Mouse (Mus musculus) kidney, postnatal 0 days (tissue): ENCODE measurements around the gene Tle3. TPM values are rescaled to one million over a fixed set of nuclear protein-coding genes. Genes with fewer than 3 reads are reported as not detected.

Experiments used
- ATAC-seq: fragments of 200-750 bp; cut with Nextera tagmentation; replicated peaks from 2 replicates; pipeline ENCODE4 v1.8.0; 2017; ENCODE audit warnings: low read depth, moderate number of reproducible peaks, moderate TSS enrichment, moderate library complexity; ENCODE audit not compliant: low FRiP score
- DNase-seq: peaks from one replicate; pipeline ENCODE4 v3.0.0-alpha.2; 2016; ENCODE audit warnings: low spot score
- H3K27ac ChIP-seq: fragments of 300-500 bp; sonication (generic); 2 replicates; pipeline ENCODE4 v1.5.1; 2014; ENCODE audit warnings: mild to moderate bottlenecking
- H3K27me3 ChIP-seq: fragments of 300-500 bp; sonication (generic); 2 replicates; pipeline ENCODE4 v1.6.1; 2014; ENCODE audit warnings: low read length, mixed read lengths; ENCODE audit not compliant: insufficient read depth
- H3K36me3 ChIP-seq: fragments of 300-500 bp; sonication (generic); 2 replicates; pipeline ENCODE4 v1.6.1; 2014; ENCODE audit warnings: low read length, mixed read lengths; ENCODE audit not compliant: insufficient read depth
- H3K4me1 ChIP-seq: fragments of 300-500 bp; sonication (generic); replicated peaks from 2 replicates; pipeline ENCODE4 v1.6.1; 2014; ENCODE audit warnings: antibody characterized with exemption, low read length, mixed read lengths; ENCODE audit not compliant: insufficient read depth
- H3K4me2 ChIP-seq: fragments of 300-500 bp; sonication (generic); 2 replicates; pipeline ENCODE4 v1.6.1; 2014; ENCODE audit warnings: mild to moderate bottlenecking, low read length, moderate library complexity, mixed read lengths
- H3K4me3 ChIP-seq: fragments of 300-500 bp; sonication (generic); replicated peaks from 2 replicates; pipeline ENCODE4 v1.5.1; 2014; ENCODE audit warnings: low read depth, low read length
- H3K9ac ChIP-seq: fragments of 300-500 bp; sonication (generic); 2 replicates; pipeline ENCODE4 v1.6.1; 2014; ENCODE audit warnings: low read depth, low read length
- H3K9me3 ChIP-seq: fragments of 300-500 bp; sonication (generic); replicated peaks from 2 replicates; pipeline ENCODE4 v1.6.1; 2016; ENCODE audit warnings: low read length, inconsistent platforms, mixed read lengths
- CTCF ChIP-seq: IDR thresholded peaks from 2 replicates; pipeline ENCODE4 v1.5.1; 2016; ENCODE audit warnings: antibody characterized with exemption, low read depth, mild to moderate bottlenecking, moderate library complexity
- WGBS: fragments of 180-500 bp; shearing (Covaris S2); extraction: QIAGEN DNeasy Blood & Tissue Kit; methylation state at CpG from one replicate; pipeline ENCODE4 v1.1.7; 2014; 5-methylcytosine and 5-hydroxymethylcytosine counted together
- polyA plus RNA-seq: library from polyadenylated mRNA; unstranded; fragments of >200 nt; fragmentation: Nextera tagmentation; extraction: Ambion mirVana; gene quantifications from 2 replicates; pipeline ENCODE4 v1.2.1, GENCODE M21; 2015

The Tle3 gene
- polyA plus RNA-seq, 1 experiment from 2014 or later, result 22.0 TPM

DNA sequence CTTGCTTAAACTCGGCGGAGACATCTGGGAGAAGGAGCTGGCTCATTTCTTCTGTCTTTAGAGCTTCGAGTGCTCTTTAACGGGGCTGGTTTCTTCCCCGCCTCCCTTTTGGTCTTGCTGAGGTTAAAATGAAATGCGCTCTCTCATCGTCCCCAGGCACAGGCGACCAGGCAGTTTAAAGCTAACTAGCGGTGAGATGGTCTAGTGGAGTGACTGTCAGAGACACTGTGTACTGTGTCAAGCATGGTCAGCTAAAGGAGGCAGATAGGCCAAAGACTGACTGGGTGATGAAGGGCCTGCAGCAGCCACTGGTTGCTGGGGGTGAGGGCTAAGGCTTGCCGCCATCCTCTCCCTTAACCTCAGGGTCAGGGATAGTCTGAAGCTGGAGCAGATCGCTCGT, 16.0 kb downstream of the Tle3 start:
- H3K27me3 ChIP-seq, result no peaks in the 10 kb centered on the region
- peaks cover 11% of the 10 kb centered on the region for H3K36me3 ChIP-seq
- peaks cover 37% of the 10 kb centered on the region for H3K4me1 ChIP-seq
- no peak overlapping the region for H3K9ac ChIP-seq
- H3K9me3 ChIP-seq, result no peaks in the 10 kb centered on the region
- H3K4me3 ChIP-seq, result no peak overlapping the region
- DNase-seq (no peak), ATAC-seq (peak; percentile 45; the same call in 1 of the 2 replicates)
- no peak overlapping the region for H3K27ac ChIP-seq
- WGBS, result 53% methylated on average over 12 of the region's 12 CpGs
- TF ChIP-seq CTCF, result no peak
- no peak overlapping the region for H3K4me2 ChIP-seq

GRCm38 (mm10) chr9:61388689-61389403, 16.7 kb downstream of the Tle3 start:
- no peak for DNase-seq
- Histone ChIP-seq H3K4me1 (peaks cover 37% of the 10 kb centered on the region), H3K27me3 (no peaks in the 10 kb centered on the region), H3K36me3 (peaks cover 18% of the 10 kb centered on the region), H3K27ac (no peak overlapping the region), H3K4me3 (no peak overlapping the region), H3K9me3 (no peaks in the 10 kb centered on the region), H3K4me2 (no peak overlapping the region), H3K9ac (no peak overlapping the region)
- 28% methylated on average over 14 of the region's 14 CpGs for WGBS
- TF ChIP-seq CTCF, result no peak
- ATAC-seq, result no peak

- Histone ChIP-seq H3K27me3 (no peaks in the 10 kb centered on the region), H3K4me3 (no peak overlapping the region), H3K4me2 (no peak overlapping the region), H3K9me3 (no peaks in the 10 kb centered on the region), H3K9ac (no peak overlapping the region), H3K4me1 (peaks cover 37% of the 10 kb centered on the region), H3K36me3 (peaks cover 23% of the 10 kb centered on the region), H3K27ac (no peak overlapping the region)
- DNase-seq (no peak), ATAC-seq (no peak)
- 47% methylated on average over 7 of the region's 7 CpGs for WGBS
- no peak for TF ChIP-seq CTCF
These were observed 17.2 kb downstream of the Tle3 start for GRCm38 (mm10) chr9:61389404-61389701.

DNA sequence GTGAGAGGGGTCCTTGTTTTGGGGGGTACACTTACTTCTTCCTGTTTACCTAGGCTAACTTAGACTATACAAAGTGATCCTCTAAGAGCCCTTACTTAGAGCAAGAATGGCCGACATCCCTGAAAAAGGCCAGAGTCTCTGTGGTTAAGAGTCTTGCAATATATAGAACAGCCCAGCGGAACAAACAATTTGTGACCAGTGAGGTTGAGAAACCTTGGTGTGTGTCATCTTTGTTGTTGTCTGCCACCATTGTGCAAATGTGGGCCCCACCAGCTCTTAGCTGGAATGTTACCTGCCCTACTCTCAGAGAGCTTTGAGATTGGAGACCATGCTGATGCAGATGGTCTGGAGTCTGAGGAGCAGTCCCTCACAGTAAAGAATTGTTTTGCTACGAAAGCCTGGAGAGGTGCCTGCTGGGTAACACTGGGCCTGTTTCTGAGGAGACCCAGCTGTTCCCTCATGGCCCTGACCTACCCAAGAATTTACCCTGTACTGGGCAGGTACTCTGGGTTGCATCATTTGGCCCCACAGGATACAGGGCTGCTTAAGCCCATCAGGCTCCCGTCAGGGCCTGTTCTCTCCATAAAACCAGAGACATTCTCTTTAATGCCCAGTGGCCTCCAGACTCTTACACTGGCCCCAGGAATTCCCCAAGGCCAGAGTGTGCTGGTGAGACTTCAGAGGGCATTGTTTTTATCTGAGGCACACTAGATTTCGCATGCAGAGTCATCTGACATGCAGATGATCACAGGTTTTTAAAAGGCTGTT, 19.6 kb downstream of the Tle3 start:
- ATAC-seq (no peak), DNase-seq (no peak)
- Histone ChIP-seq H3K4me1 (peaks cover 35% of the 10 kb centered on the region), H3K9me3 (no peaks in the 10 kb centered on the region), H3K36me3 (peaks cover 47% of the 10 kb centered on the region), H3K9ac (no peak overlapping the region), H3K4me3 (no peak overlapping the region), H3K27ac (no peak overlapping the region), H3K27me3 (no peaks in the 10 kb centered on the region), H3K4me2 (no peak overlapping the region)
- 72% methylated on average over 5 of the region's 5 CpGs for WGBS
- no peak for TF ChIP-seq CTCF

DNA sequence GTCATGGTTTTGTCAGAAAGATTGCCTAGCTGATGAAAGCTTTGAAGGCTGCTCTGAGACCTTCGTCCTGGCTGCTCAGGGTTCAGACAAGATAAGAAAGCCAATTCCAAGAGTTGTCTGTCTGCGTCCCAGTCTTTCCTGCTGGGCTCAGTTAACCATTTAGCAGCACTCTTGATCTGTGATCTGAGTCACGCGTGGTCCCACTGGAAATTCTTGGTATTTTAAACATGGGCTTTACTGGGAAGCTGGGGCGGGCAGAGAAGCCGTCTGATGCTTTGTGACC, 20.1 kb downstream of the Tle3 start:
- 72% methylated on average over 6 of the region's 6 CpGs for WGBS
- Histone ChIP-seq H3K4me1 (peaks cover 35% of the 10 kb centered on the region), H3K9ac (no peak overlapping the region), H3K27me3 (no peaks in the 10 kb centered on the region), H3K4me3 (no peak overlapping the region), H3K36me3 (peaks cover 47% of the 10 kb centered on the region), H3K27ac (no peak overlapping the region), H3K4me2 (no peak overlapping the region), H3K9me3 (no peaks in the 10 kb centered on the region)
- ATAC-seq (no peak), DNase-seq (no peak)
- no peak for TF ChIP-seq CTCF

DNA sequence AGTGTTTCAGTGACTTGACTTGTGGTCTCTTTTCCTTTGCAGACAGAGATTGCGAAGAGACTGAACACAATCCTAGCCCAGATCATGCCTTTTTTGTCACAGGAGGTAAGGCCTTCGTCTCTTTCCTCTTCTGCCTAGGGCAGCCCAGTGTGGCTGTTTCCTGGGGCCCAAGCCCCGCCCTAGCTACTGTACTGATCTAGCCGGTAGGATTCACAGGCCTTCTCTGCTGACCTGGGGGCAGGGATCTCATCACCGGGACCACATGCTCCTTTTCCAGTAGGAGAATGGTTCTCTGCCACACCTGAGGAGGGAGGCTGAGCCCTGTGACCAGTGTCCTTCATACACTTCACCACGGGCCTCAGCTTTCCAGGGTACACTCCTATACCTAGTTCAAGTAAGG, 21.0 kb downstream of the Tle3 start:
- Histone ChIP-seq H3K4me1 (peaks cover 28% of the 10 kb centered on the region), H3K9me3 (no peaks in the 10 kb centered on the region), H3K4me2 (no peak overlapping the region), H3K4me3 (no peak overlapping the region), H3K27ac (no peak overlapping the region), H3K36me3 (peaks cover 48% of the 10 kb centered on the region), H3K27me3 (no peaks in the 10 kb centered on the region), H3K9ac (no peak overlapping the region)
- WGBS, result 73% methylated on average over 6 of the region's 6 CpGs
- TF ChIP-seq CTCF, result no peak
- no peak for ATAC-seq
- DNase-seq, result no peak

DNA sequence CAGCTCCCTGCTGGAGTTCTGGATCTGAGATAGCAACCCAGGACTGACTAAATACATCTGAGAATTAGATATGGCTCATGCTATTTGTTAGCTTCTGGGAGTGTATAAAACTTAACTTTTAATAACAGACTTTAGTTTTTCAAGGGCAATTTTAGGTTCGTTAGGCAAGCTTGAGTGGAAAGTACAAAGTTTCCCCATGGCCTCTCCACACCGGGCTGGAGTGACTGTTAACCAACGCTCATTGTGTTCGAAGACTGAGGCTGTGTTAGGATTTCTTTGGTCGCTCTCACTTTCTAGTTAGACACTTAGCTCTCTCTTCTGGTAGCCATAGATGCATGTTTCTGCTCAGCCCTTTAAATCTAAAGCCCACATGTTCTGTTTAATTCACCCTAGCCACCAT, 21.7 kb downstream of the Tle3 start:
- Histone ChIP-seq H3K27me3 (no peaks in the 10 kb centered on the region), H3K27ac (no peak overlapping the region), H3K4me3 (no peak overlapping the region), H3K9ac (no peak overlapping the region), H3K36me3 (peaks cover 55% of the 10 kb centered on the region), H3K9me3 (no peaks in the 10 kb centered on the region), H3K4me2 (no peak overlapping the region), H3K4me1 (peaks cover 25% of the 10 kb centered on the region)
- no peak for TF ChIP-seq CTCF
- DNase-seq (no peak), ATAC-seq (no peak)
- WGBS, result 88% methylated on average over 5 of the region's 5 CpGs
